Mouse (Mus musculus) liver, adult 2 months (tissue): ENCODE measurements around the gene Gm49383. TPM values are rescaled to one million over a fixed set of nuclear protein-coding genes. Genes with fewer than 3 reads are reported as not detected.
A peak's percentile ranks its signal among the peaks of the same experiment; 100 is the strongest.

Experiments
- DNase-seq: peaks from one replicate; pipeline ENCODE4 v3.0.0-alpha.2; 2011; ENCODE audit warnings: low read depth, low spot score; ENCODE audit errors: extremely low read depth
- H3K27ac ChIP-seq: fragments of 200-500 bp; replicated peaks from 2 replicates; pipeline ENCODE4 v1.5.1; 2012; ENCODE audit warnings: low read depth, mild to moderate bottlenecking, control low read depth, inconsistent platforms, low read length; ENCODE audit not compliant: insufficient read depth
- H3K27me3 ChIP-seq: fragments of 200-500 bp; 2 replicates; pipeline ENCODE4 v1.6.1; 2012; ENCODE audit warnings: mild to moderate bottlenecking, moderate library complexity, low read length, inconsistent platforms; ENCODE audit not compliant: control insufficient read depth, insufficient read depth
- H3K36me3 ChIP-seq: fragments of 200-500 bp; 2 replicates; pipeline ENCODE4 v1.6.1; 2012; ENCODE audit warnings: low read length, inconsistent platforms; ENCODE audit not compliant: control insufficient read depth, insufficient read depth
- H3K4me1 ChIP-seq: fragments of 200-500 bp; 2 replicates; pipeline ENCODE4 v1.6.1; 2011; ENCODE audit warnings: low read length; ENCODE audit not compliant: control insufficient read depth, insufficient read depth
- H3K4me3 ChIP-seq: fragments of 200-500 bp; 2 replicates; pipeline ENCODE4 v1.5.1; 2011; ENCODE audit warnings: low read depth, mild to moderate bottlenecking, control low read depth, low read length, moderate library complexity; ENCODE audit not compliant: insufficient read depth
- H3K79me2 ChIP-seq: fragments of 200-500 bp; 2 replicates; pipeline ENCODE4 v1.6.1; 2012; ENCODE audit warnings: inconsistent platforms, mild to moderate bottlenecking, low read length, moderate library complexity; ENCODE audit not compliant: control insufficient read depth, insufficient read depth
- H3K9ac ChIP-seq: fragments of 200-500 bp; 2 replicates; pipeline ENCODE4 v1.6.1; 2012; ENCODE audit warnings: low read depth, mild to moderate bottlenecking, control low read depth, inconsistent platforms, low read length
- CTCF ChIP-seq: fragments of 200-500 bp; IDR thresholded peaks from 2 replicates; pipeline ENCODE4 v1.5.1; 2011; ENCODE audit warnings: low read depth, low read length, control low read depth
- POLR2A ChIP-seq: fragments of 200-500 bp; IDR thresholded peaks from 2 replicates; pipeline ENCODE4 v1.6.1; 2011; ENCODE audit warnings: low read length, control low read depth; ENCODE audit not compliant: insufficient read depth; ENCODE audit errors: extremely low read depth
- WGBS: fragments of 180-500 bp; shearing (Covaris S2); methylation state at CpG from one replicate; pipeline ENCODE4 v1.1.7; 2018; 5-methylcytosine and 5-hydroxymethylcytosine counted together
- polyA plus RNA-seq: library from polyadenylated mRNA; depleted of rRNA; stranded (reverse); fragments of >200 nt; gene quantifications from 2 replicates; pipeline ENCODE4 v1.2.3, GENCODE M21; 2012; rRNA removed
- total RNA-seq: library from RNA; depleted of rRNA; stranded (reverse); fragments of >200 nt; gene quantifications from 2 replicates; pipeline ENCODE4 v1.2.3, GENCODE M21; 2014; rRNA removed

Gene Gm49383
- total RNA-seq (2.4 and 3.3 TPM in 2 replicates), polyA plus RNA-seq (1.1 and 1.8 TPM in 2 replicates)

- DNase-seq: peak; percentile 58
- Histone ChIP-seq H3K27ac (peak within 1 kb of the TSS; percentile 84), H3K79me2 (peaks cover 4% of the 10 kb centered on the region; the same call in 1 of the 2 replicates), H3K27me3 (no peaks in the 10 kb centered on the region), H3K4me3 (peak within 1 kb of the TSS; percentile 93), H3K9ac (peak within 1 kb of the TSS; percentile 98), H3K4me1 (peaks cover 5% of the 10 kb centered on the region; the same call in 1 of the 2 replicates), H3K36me3 (peaks cover 7% of the 10 kb centered on the region)
- no peak for TF ChIP-seq CTCF
- peak; percentile 85 for TF ChIP-seq POLR2A
- under 1% methylated on average over 75 of the region's 75 CpGs for WGBS
Observed at GRCm38 (mm10) chr12:69196444-69197377, at the start of gene Gm49383. Gm49383 (minus strand) TSS chr12:69197104.

GRCm38 (mm10) chr12:69241771-69242431 is 45.0 kb upstream of the Gm49383 start:
- TF ChIP-seq POLR2A (peak; percentile 68; the same call in 1 of the 2 replicates), CTCF (no peak)
- no peaks in the 10 kb centered on the region for H3K4me1 ChIP-seq
- no peak overlapping the region for H3K27ac ChIP-seq
- H3K9ac ChIP-seq: peak overlapping the region; percentile 62
- peak overlapping the region; percentile 60 for H3K4me3 ChIP-seq
- no peaks in the 10 kb centered on the region for H3K36me3 ChIP-seq
- WGBS: 1% methylated on average over 64 of the region's 64 CpGs
- no peaks in the 10 kb centered on the region for H3K27me3 ChIP-seq
- no peaks in the 10 kb centered on the region for H3K79me2 ChIP-seq
- DNase-seq: no peak

GRCm38 (mm10) chr12:69241405-69241770 is 44.5 kb upstream of the Gm49383 start:
- H3K9ac ChIP-seq: peak overlapping the region; percentile 62
- no peak for TF ChIP-seq POLR2A
- no peak for TF ChIP-seq CTCF
- H3K79me2 ChIP-seq: no peaks in the 10 kb centered on the region
- WGBS: 0% methylated on average over 3 of the region's 3 CpGs
- H3K4me3 ChIP-seq: peak overlapping the region; percentile 60
- no peak overlapping the region for H3K27ac ChIP-seq
- H3K4me1 ChIP-seq: no peaks in the 10 kb centered on the region
- no peak for DNase-seq
- H3K36me3 ChIP-seq: no peaks in the 10 kb centered on the region
- no peaks in the 10 kb centered on the region for H3K27me3 ChIP-seq

- WGBS: 79% methylated on average over 6 of the region's 6 CpGs
- TF ChIP-seq POLR2A (no peak), CTCF (no peak)
- Histone ChIP-seq H3K36me3 (no peaks in the 10 kb centered on the region), H3K27ac (no peak within 1 kb of the TSS), H3K4me1 (no peaks in the 10 kb centered on the region), H3K27me3 (no peaks in the 10 kb centered on the region), H3K4me3 (peak within 1 kb of the TSS; percentile 60), H3K9ac (peak within 1 kb of the TSS; percentile 62), H3K79me2 (no peaks in the 10 kb centered on the region)
- DNase-seq: no peak
Observed at GRCm38 (mm10) chr12:69240876-69241275, 44.0 kb upstream of the Gm49383 start, which contains the start of gene Klhdc1. Klhdc1 (plus strand) TSS chr12:69241176.

GRCm38 (mm10) chr12:69238284-69238683 is 41.4 kb upstream of the Gm49383 start:
- TF ChIP-seq POLR2A (no peak), CTCF (no peak)
- no peaks in the 10 kb centered on the region for H3K4me1 ChIP-seq
- H3K79me2 ChIP-seq: no peaks in the 10 kb centered on the region
- DNase-seq: no peak
- H3K27ac ChIP-seq: no peak overlapping the region
- no peaks in the 10 kb centered on the region for H3K36me3 ChIP-seq
- H3K9ac ChIP-seq: no peak overlapping the region
- WGBS: 36% methylated on average over 3 of the region's 3 CpGs
- H3K27me3 ChIP-seq: no peaks in the 10 kb centered on the region
- no peak overlapping the region for H3K4me3 ChIP-seq

GRCm38 (mm10) chr12:69235782-69236181 is 38.9 kb upstream of the Gm49383 start:
- no peaks in the 10 kb centered on the region for H3K79me2 ChIP-seq
- 71% methylated on average over 6 of the region's 6 CpGs for whole genome bisulfite sequencing
- no peak for TF ChIP-seq CTCF
- no peak for TF ChIP-seq POLR2A
- no peak overlapping the region for H3K4me3 ChIP-seq
- no peaks in the 10 kb centered on the region for H3K36me3 ChIP-seq
- no peak overlapping the region for H3K9ac ChIP-seq
- no peak for DNase-seq
- no peaks in the 10 kb centered on the region for H3K27me3 ChIP-seq
- no peak overlapping the region for H3K27ac ChIP-seq
- no peaks in the 10 kb centered on the region for H3K4me1 ChIP-seq
